Mouse (Mus musculus) liver, embryonic 14.5 days (tissue): ENCODE data around the gene Agpat2. TPM values are rescaled to one million over a fixed set of nuclear protein-coding genes. Genes with fewer than 3 reads are reported as not detected.

ENCODE experiments used
- ATAC-seq: fragments of 200-750 bp; cut with Nextera tagmentation; 2 replicates; pipeline ENCODE4 v1.8.0; 2017; ENCODE audit warnings: moderate number of reproducible peaks, mild to moderate bottlenecking, moderate library complexity; ENCODE audit not compliant: insufficient read depth
- DNase-seq, 3 experiments: peaks; one replicate each; pipeline ENCODE4 v3.0.0-alpha.2; 2012 to 2013; ENCODE audit warnings: low read depth in 3 of 3, low spot score in 3 of 3
- H3K27ac ChIP-seq: fragments of 300-500 bp; sonication (generic); 2 replicates; pipeline ENCODE4 v1.5.1; 2014; ENCODE audit warnings: moderate library complexity, mild to moderate bottlenecking, control low read depth, inconsistent platforms
- H3K27me3 ChIP-seq: fragments of 300-500 bp; sonication (generic); 2 replicates; pipeline ENCODE4 v1.6.1; 2014; ENCODE audit warnings: mild to moderate bottlenecking, low read length, moderate library complexity; ENCODE audit not compliant: control insufficient read depth, insufficient read depth
- H3K36me3 ChIP-seq: fragments of 300-500 bp; sonication (generic); replicated peaks from 2 replicates; pipeline ENCODE4 v1.6.1; 2014; ENCODE audit warnings: low read depth; ENCODE audit not compliant: control insufficient read depth, insufficient read depth
- H3K4me1 ChIP-seq, 2 experiments: fragments of 200-500 bp in 1 of 2; fragments of 300-500 bp in 1 of 2; sonication (generic) in 1 of 2; replicated peaks; 2 replicates each; pipeline ENCODE4 v1.6.1; 2012 to 2014; ENCODE audit warnings: antibody characterized with exemption in 1 of 2, inconsistent platforms in 1 of 2, low read length in 1 of 2; ENCODE audit not compliant: control insufficient read depth in 2 of 2, insufficient read depth in 2 of 2
- H3K4me2 ChIP-seq: fragments of 300-500 bp; sonication (generic); 2 replicates; pipeline ENCODE4 v1.6.1; 2014; ENCODE audit warnings: low read depth, mild to moderate bottlenecking, control low read depth, moderate library complexity
- H3K4me3 ChIP-seq, 2 experiments: fragments of 200-500 bp in 1 of 2; fragments of 300-500 bp in 1 of 2; sonication (generic) in 1 of 2; 2 replicates each; pipeline ENCODE4 v1.5.1; 2012 to 2014; ENCODE audit warnings: low read depth in 2 of 2, low read length in 2 of 2, mild to moderate bottlenecking in 2 of 2, control low read depth in 1 of 2, inconsistent platforms in 1 of 2, moderate library complexity in 1 of 2; ENCODE audit not compliant: insufficient read depth in 1 of 2
- H3K9ac ChIP-seq: fragments of 300-500 bp; sonication (generic); replicated peaks from 2 replicates; pipeline ENCODE4 v1.6.1; 2014; ENCODE audit warnings: mild to moderate bottlenecking, control low read depth, moderate library complexity
- H3K9me3 ChIP-seq: fragments of 300-500 bp; sonication (generic); 2 replicates; pipeline ENCODE4 v1.6.1; 2016; ENCODE audit warnings: low read length, mixed read lengths; ENCODE audit not compliant: control insufficient read depth
- CTCF ChIP-seq: IDR thresholded peaks from 2 replicates; pipeline ENCODE4 v1.5.1; 2016; ENCODE audit warnings: antibody characterized with exemption, low read depth, control low read depth
- EP300 ChIP-seq: IDR thresholded peaks from 2 replicates; pipeline ENCODE4 v1.6.1; 2016; ENCODE audit warnings: antibody characterized with exemption, low read depth
- WGBS: fragments of 180-500 bp; shearing (Covaris S2); extraction: QIAGEN DNeasy Blood & Tissue Kit; methylation state at CpG from one replicate; pipeline ENCODE4 v1.1.7; 2014; ENCODE audit not compliant: insufficient replicate concordance; 5-methylcytosine and 5-hydroxymethylcytosine counted together
- polyA plus RNA-seq, 2 experiments: library from polyadenylated mRNA; depleted of rRNA in 1 of 2; stranded (reverse) in 1 of 2; unstranded in 1 of 2; fragments of >200 nt; fragmentation: Nextera tagmentation in 1 of 2; extraction: Ambion mirVana in 1 of 2; gene quantifications; 2 replicates each; pipeline versions ENCODE4 v1.2.1 to v1.2.3; 2012 to 2014

Gene Agpat2
- polyA plus RNA-seq, 2 experiments, result 27.2 to 31.4 TPM

DNA sequence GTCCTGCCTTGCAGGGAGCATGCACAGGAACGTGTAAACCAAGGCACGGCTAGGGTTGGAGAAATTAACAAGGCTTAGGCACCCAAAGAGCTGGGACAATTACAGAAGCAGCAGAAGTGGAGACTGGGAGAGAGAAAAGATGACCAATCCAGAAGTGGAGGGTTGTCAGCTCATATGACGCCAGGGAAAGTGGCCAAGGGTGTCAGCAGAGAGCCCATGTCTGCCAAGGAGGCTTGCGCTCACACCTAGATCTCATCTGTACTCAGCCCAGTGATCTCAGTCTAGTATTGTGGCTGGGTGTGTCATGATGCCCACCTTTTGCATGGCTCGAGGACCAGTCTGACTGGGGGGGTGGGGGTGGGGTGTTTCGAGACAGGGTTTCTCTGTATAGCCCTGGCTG lies 18.5 kb downstream of the Agpat2 start:
- H3K36me3 ChIP-seq, result no peaks in the 10 kb centered on the region
- H3K27ac ChIP-seq, result peak overlapping the region; percentile 14; the same call in 1 of the 2 replicates
- no peaks in the 10 kb centered on the region for H3K9me3 ChIP-seq
- DNase-seq, result no peak
- peak overlapping the region; percentile 27 for H3K9ac ChIP-seq
- H3K27me3 ChIP-seq, result no peaks in the 10 kb centered on the region
- TF ChIP-seq EP300 (no peak), CTCF (no peak)
- WGBS, result 39% methylated on average over 6 of the region's 6 CpGs
- no peak overlapping the region for H3K4me2 ChIP-seq
- H3K4me3 ChIP-seq, result peak overlapping the region; percentile 11 to 16
- H3K4me1 ChIP-seq, result peaks cover 2 to 14% of the 10 kb centered on the region in 2 experiments; a peak in 3 of 4 replicates
- ATAC-seq, result no peak

GRCm38 (mm10) chr2:26583640-26584039 lies 20.6 kb downstream of the Agpat2 start:
- DNase-seq (no peak), ATAC-seq (no peak)
- no peak overlapping the region for H3K27ac ChIP-seq
- H3K27me3 ChIP-seq, result no peaks in the 10 kb centered on the region
- TF ChIP-seq EP300 (no peak), CTCF (no peak)
- H3K4me2 ChIP-seq, result no peak overlapping the region
- no peak overlapping the region for H3K9ac ChIP-seq
- H3K4me1 ChIP-seq, result peaks cover 2 to 18% of the 10 kb centered on the region in 2 experiments; a peak in 3 of 4 replicates
- 3% methylated on average over 11 of the region's 11 CpGs for WGBS
- H3K4me3 ChIP-seq, result peak overlapping the region; percentile 21 to 33; a peak in 3 of 4 replicates
- H3K36me3 ChIP-seq, result no peaks in the 10 kb centered on the region
- no peaks in the 10 kb centered on the region for H3K9me3 ChIP-seq

- no peaks in the 10 kb centered on the region for H3K36me3 ChIP-seq
- H3K4me3 ChIP-seq, result no peak overlapping the region
- no peak overlapping the region for H3K9ac ChIP-seq
- no peak for ATAC-seq
- 65% methylated on average over 7 of the region's 7 CpGs for WGBS
- H3K4me2 ChIP-seq, result no peak overlapping the region
- H3K27ac ChIP-seq, result no peak overlapping the region
- H3K4me1 ChIP-seq, result peaks cover 2 to 17% of the 10 kb centered on the region in 2 experiments; a peak in 3 of 4 replicates
- no peaks in the 10 kb centered on the region for H3K27me3 ChIP-seq
- TF ChIP-seq EP300 (no peak), CTCF (no peak)
- DNase-seq, result no peak
- no peaks in the 10 kb centered on the region for H3K9me3 ChIP-seq
Measured at GRCm38 (mm10) chr2:26582741-26583140, 21.5 kb downstream of the Agpat2 start.

DNA sequence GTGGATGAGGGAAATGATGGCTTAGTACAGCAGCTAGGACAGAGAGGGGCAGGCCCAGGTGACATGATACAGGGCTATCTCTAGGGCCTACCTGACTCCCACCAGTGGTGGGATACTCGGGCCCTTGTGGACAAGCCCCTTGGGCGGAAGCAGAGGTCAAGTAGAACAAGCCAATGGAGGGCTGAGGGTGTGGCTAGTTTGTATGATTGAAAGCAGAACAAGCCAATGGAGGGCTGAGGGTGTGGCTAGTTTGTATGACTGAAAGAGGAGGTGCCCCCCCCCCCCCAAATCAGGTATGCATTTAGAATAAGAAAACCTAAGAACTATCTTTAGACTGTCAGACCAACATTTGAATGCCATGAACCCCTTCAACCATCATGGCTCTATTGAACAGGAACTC lies 22.0 kb downstream of the Agpat2 start:
- 25% methylated on average over 2 of the region's 2 CpGs for WGBS
- Histone ChIP-seq H3K4me2 (no peak overlapping the region), H3K27ac (no peak overlapping the region), H3K4me1 (peaks cover under 1 to 17% of the 10 kb centered on the region in 2 experiments; a peak in 3 of 4 replicates), H3K9me3 (no peaks in the 10 kb centered on the region), H3K4me3 (no peak overlapping the region), H3K27me3 (no peaks in the 10 kb centered on the region), H3K36me3 (no peaks in the 10 kb centered on the region), H3K9ac (no peak overlapping the region)
- ATAC-seq (no peak), DNase-seq (no peak)
- TF ChIP-seq CTCF (no peak), EP300 (no peak)

- DNase-seq (no peak), ATAC-seq (no peak)
- no peaks in the 10 kb centered on the region for H3K36me3 ChIP-seq
- no peak overlapping the region for H3K4me2 ChIP-seq
- no peak for TF ChIP-seq CTCF
- no peak for TF ChIP-seq EP300
- 56% methylated on average over 5 of the region's 5 CpGs for WGBS
- H3K9me3 ChIP-seq, result no peaks in the 10 kb centered on the region
- no peaks in the 10 kb centered on the region for H3K27me3 ChIP-seq
- H3K9ac ChIP-seq, result no peak overlapping the region
- no peak overlapping the region for H3K27ac ChIP-seq
- peaks cover 6 to 27% of the 10 kb centered on the region in 2 experiments for H3K4me1 ChIP-seq
- no peak overlapping the region for H3K4me3 ChIP-seq
Measured at GRCm38 (mm10) chr2:26580751-26581150, 23.5 kb downstream of the Agpat2 start.
